Mouse (Mus musculus) urinary bladder, postnatal 36 days (tissue): ENCODE measurements at regions not wholly inside any gene's neighbourhood (a gene's known extent, or its start where the extent isn't known, plus 50 kb on each side); places are given as distances from the start of the nearest gene placed in this dataset.

Source experiments
- DNase-seq, 2 experiments: peaks; one replicate each; pipeline ENCODE4 v3.0.0; 2022; ENCODE audit warnings: low spot score in 2 of 2, mixed read lengths in 1 of 2

GRCm38 (mm10) chr12:69101965-69102364 lies 57.0 kb downstream of the Rps29 start:
- no peak for DNase-seq

GRCm38 (mm10) chr12:69094856-69095255 lies 64.1 kb downstream of the Rps29 start:
- DNase-seq: no peak

DNA sequence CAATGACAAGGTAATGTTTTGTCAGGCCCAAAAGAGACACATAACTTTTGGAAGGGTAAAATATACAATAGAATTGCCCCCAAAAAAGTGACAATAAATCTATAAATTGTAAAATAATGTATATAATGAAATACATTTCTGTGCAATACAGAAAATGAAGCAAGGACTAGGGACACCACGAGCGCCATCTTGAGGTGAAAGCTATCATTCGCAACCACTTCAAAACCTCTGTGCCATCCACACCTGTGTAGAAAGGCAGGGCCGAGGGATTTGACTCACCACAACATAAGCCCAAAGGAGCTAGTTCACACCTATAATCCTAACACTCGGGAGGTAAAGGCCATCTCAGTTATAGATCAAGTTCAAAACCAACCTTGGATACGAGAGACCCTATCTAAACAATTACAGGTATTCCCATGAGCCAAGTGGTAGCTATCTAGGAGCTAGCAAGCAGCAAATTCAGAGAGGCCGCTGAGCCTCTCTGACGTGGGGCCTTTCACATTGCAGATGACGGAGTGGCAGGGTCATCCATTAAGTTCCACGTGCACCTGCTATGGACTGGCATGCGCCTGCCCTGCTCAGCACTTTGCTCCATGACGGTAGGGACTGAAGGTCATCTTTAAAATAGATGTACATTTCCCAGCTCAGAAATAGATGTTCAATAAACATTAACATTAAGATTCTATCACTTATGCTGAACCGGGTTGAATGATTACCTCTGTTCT lies 65.8 kb downstream of the Rps29 start:
- no peak for DNase-seq

GRCm38 (mm10) chr12:69087928-69088609 lies 70.9 kb downstream of the Rps29 start:
- DNase-seq: no peak

GRCm38 (mm10) chr12:69085522-69086179 lies 73.3 kb downstream of the Rps29 start:
- DNase-seq: no peak

GRCm38 (mm10) chr12:69084656-69085055 lies 74.3 kb downstream of the Rps29 start:
- no peak for DNase-seq

DNA sequence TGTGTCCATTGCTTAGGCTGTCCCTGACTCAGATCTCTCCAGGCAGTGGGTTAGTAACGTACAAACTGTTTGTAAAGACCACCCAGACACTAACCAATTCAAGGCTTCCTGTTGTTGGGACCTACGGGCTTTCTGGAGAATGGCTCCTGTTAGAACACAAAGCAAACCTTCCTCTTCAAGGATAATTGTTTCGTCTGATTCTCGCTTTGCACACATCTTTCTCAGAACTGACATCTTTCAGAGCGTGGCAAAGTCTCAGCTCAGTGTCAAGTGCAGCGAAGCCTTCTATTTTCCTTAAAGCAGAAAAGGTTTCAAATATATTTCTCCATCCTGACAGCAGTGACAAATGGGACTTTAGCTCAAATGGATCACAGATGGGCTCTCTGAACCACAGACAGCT lies 76.9 kb downstream of the Rps29 start:
- DNase-seq: no peak

DNA sequence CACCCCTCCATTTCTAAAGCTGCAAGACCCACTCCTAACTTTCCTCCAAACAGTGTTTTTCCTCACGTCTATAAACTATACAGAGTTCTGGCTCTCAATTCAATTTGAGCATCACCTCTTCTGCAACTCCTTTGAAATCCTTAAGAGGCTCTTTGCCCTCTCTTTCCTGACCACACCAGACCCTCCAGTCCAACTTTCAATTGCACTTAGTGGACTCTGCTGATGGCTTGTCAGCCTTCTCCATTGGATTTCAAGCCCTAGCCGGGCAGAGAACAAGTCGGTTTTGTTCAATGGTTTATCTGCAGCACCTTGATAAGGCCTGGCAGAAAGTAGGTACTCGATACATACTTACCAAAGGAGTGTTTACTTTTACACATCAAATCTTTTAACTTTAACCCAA lies 119.4 kb downstream of the Rps29 start:
- DNase-seq: no peak

DNA sequence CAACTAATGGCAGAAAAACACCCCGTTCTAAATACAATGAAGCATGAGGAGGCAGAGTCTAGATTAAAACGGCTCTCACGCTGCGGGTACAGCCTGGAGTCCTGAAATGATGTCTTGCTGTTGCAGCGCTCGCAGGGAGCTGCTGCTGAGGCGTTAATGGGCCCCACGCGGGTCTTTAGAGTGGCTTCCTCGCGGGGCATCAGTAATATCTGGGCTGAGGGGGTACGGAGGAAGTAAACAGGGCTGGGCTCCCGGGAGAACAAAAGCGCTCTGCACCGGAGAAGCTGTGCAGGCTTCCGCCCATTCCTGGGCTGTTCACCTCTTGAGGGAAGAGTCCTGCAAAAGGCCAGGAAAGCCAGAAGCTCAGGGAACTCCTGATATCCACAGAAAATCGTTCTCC lies 135.4 kb downstream of the Rps29 start:
- no peak for DNase-seq

- no peak for DNase-seq
Observed at GRCm38 (mm10) chr12:69016705-69017306, 142.2 kb downstream of the Rps29 start.

GRCm38 (mm10) chr12:69005141-69005540 lies 153.8 kb downstream of the Rps29 start:
- no peak for DNase-seq

DNA sequence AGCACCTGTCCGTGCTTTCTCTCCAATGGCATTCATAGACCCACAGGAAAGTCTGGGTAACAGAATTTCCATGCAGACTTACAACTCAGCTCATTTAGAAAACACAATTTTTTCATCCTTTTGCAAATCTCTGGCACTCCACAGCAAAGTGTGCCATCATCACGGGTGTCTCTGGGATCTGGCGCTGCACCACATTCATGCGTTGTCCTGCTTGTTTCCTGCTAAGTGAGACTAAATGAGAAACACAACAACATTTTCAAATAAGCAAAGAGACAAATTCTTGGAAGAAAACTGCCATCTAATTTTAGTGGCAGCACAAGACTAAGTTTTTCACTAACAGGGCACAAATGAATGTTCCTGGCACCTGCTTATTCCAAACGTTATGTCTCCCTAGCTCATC lies 156.9 kb downstream of the Rps29 start:
- DNase-seq: no peak

DNA sequence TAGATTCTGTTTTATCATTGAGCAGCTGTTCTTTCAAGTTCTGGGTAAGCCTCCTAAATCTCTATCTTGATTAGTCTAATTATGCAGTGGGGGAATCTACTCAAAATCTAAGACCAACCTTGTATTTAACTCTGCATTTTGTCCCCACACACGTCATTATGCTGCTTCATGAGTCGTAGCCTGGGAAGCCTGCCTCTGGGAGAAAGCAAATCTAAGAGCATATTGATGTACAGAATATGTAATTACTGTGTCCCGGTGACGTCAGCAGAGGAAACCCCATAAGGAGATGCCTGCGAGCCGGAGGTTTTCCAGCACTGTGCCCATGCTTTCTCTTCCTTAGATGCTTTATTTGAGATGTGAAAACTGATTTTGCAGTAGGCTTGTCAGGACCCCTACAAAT lies 161.7 kb downstream of the Rps29 start:
- no peak for DNase-seq

DNA sequence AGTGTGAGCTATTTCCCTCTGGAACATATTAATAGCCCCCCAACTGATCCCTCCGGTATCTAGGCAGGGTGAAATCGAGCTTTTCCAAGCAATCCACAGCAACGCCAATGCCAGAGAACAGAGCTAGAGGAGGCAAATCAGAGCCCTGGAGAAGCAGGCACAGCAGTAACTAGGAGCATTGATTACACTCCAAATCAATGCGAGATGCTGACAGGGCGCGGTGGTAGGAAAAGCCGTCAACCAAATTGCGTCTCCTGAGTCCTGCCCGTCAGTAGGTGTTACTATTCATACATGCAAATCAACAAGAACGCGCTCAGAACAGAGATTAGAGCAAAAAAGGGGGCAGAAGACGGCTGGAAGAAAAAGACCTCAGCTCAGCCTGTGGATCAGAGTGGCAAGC lies 162.2 kb downstream of the Rps29 start:
- DNase-seq: no peak

- no peak for DNase-seq
Observed at GRCm38 (mm10) chr12:68980640-68981039, 178.3 kb downstream of the Rps29 start.

- no peak for DNase-seq
Observed at GRCm38 (mm10) chr12:68980173-68980572, 178.8 kb downstream of the Rps29 start.

GRCm38 (mm10) chr12:68979232-68979631 lies 179.8 kb downstream of the Rps29 start:
- DNase-seq: no peak

- DNase-seq: no peak
Observed at GRCm38 (mm10) chr12:68977276-68977675, 181.7 kb downstream of the Rps29 start.

DNA sequence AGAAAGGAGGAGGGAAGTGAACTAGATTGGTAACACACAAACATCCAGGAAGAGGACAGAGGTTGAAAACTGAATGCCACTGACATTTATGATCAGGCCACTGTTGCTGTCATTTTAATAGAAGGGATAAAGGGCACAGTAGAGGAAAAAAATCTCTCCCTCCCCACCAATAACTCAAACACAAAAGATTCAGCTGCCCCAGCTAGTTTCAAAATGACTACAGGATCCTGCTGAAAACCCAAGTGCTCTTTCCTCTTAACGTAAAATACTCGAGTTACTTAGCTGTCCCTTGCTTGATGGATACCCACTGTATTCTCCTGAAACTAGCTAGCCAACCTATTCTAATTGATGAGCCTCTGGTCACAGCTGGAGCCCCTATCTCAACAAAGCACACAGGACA lies 211.7 kb downstream of the Rps29 start:
- no peak for DNase-seq

DNA sequence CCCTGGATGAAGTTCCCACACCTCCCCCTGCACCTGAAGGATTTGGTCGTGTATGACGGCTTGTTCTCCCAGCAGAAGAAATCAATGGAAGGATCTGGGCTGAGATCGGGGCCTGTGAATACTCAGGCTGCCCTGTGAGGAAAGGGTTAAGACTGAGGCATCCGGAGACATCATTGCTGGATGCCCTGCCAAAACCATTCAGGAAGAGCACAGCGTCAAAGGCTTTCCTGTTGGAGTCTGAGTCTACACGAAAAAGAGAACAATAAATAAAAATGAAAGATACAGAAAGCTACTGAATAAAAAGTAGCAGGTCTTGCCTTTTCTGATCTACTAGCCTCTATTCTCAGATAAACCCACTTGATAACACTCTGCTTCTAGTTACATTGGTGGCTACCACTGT lies 248.4 kb downstream of the Rps29 start:
- DNase-seq: no peak

DNA sequence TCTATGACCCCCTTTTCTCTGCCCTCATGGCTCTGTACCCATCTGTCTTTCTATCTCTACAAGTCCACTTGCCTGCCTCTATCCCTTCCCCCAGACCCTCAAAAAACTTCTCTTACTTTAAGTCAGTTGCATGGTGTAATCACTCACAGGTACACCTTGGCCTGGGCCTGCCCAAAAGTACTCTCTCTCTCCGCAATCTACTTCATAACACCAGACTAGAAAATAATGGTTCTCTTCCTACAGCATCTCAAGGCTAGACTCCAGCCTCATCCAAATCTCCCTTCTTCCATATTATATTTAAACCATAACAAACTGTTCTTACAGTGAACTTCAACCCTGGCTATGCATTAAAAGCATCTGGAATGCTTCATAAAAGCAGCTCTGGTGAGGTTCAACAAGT lies 254.2 kb downstream of the Rps29 start:
- DNase-seq: no peak

- no peak for DNase-seq
Observed at GRCm38 (mm10) chr12:68889141-68889540, 269.8 kb downstream of the Rps29 start.

- DNase-seq: no peak
Observed at GRCm38 (mm10) chr12:68882503-68882902, 276.5 kb downstream of the Rps29 start.
